In the genomic region with DNA sequence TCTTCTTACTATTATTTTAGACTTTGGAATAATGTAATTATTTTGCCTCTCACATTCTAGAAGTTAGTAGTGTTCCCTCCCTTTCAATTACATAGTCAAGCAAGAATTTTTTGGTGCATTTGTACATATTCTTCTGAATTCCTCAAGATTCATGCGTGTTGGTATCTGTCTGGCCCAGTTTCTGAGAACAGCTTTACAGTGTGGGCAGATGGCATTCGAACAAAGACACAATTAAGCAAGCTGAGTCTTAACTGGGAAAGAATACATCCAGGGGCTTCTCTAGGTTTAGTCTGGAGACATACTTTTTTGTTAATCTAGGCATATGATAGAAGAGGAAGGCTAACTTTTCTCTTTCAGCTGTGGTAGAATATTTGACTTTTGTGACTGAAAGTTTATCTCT, we compare ENCODE assay signal across 17 mouse cellular contexts. TPM values are rescaled to one million over a fixed set of nuclear protein-coding genes. Genes with fewer than 3 reads are reported as not detected.
"Had no signal": no experiment of that assay in that cellular context is flagged by ENCODE, and none has a peak within 500 bp of the region (broad histone marks: within the 10 kb centered on the region; RNA-seq: fewer than 3 reads in every experiment).

No protein-coding gene starts in this region.

- DNase-seq: kidney, adult 11 months; kidney, adult 9 months; kidney, postnatal 36 days; lung, embryonic 14.5 days; lung, postnatal 10 days; lung, postnatal 4 days; midbrain, embryonic 14.5 days; spleen, adult 18-20 months; thymus, adult 2 months; thymus, postnatal 25 days had no signal

- H3K4me3 ChIP-seq: limb, embryonic 15.5 days; liver, embryonic 12.5 days; midbrain, embryonic 10.5 days; myocyte; neural tube, embryonic 15.5 days had no signal

- H3K27ac ChIP-seq: kidney, postnatal 0 days; limb, embryonic 15.5 days; liver, embryonic 12.5 days; midbrain, embryonic 10.5 days; neural tube, embryonic 15.5 days had no signal

RNA-seq across cellular contexts. Expression of a gene that starts 12.6 kb away (rescaled TPM):
- total RNA-seq: megakaryocyte, adult 5-6 weeks had no signal
